Mouse (Mus musculus): ENCODE results near the gene Scap.

Gene Scap

DNA sequence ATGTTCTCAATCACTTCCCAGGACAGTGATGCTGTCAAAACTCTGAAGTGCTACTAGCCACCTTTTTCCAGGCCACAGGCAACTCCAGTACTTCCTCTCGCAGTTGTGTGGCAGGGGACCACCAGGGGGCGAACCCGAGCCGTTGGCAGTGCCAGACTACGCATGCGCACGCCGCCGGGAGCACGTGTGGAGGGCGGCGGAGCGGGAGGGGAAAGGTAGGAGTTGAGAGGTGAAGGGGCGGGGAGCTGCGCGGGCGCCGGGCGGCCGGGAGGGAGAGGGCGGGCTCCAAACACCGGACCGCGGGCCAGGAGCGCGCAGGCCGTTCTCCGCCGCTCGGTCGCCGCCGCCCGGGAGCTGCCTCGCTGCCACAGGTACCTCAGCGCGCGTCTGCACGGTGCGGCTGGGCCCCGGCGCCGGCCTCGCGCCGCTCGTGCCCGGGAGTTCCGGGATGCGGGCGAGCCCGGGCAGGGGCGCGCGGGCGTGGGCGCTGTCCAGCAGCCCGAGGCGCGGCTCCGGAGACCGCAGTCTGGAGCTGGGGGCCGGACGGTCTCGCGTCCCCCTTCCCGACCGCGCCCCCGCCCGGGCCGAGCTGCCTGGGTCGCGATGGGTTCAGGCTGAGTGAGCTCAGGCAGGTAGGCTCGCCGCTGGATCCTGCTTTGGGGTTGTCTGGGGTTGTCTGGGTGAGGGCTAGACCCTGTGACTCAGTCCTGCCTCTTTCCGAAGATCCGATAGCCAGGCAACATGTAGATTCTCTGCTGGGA lies at the start of gene Scap:
TSS of gene Scap (plus strand) at position 154 of the 761 bp plus-strand sequence.
- in situ Hi-C loops (cut with MboI; ENCODE audit: low pct_unique_long_range_greater_than_20kb in 1 of 2, low sequenced_read_pairs in 2 of 2, unreplicated experiment in 1 of 2): no loop called here

DNA sequence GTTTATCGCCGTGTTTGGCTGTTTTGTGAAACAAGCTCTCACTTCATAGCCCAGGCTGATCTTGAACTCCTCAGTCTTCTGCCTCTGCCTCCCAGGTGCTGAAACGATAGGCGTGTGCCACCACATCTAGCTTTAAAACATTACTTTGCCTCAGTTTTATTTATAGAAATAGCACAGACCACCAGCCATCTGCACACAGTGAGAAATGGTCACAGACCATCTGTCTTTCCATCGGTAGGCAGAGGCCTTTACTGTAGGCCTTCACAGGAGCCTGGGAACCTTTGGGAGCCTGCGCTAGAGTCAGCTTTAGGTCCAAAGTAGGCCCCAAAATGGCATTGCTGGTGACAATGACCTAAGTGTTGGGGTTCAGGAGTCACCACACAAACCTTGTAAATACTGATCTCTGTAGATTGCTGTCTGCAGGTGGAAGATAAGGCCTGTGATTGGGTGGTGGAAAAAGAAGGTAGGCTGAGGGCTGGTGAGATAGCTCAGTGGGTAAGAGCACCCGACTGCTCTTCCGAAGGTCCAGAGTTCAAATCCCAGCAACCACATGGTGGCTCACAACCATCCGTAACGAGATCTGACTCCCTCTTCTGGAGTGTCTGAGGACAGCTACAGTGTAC lies 48.9 kb upstream of the Scap start:
- in situ Hi-C loops (cut with MboI; ENCODE audit: low pct_unique_long_range_greater_than_20kb in 1 of 2, low sequenced_read_pairs in 2 of 2, unreplicated experiment in 1 of 2): no loop called here

DNA sequence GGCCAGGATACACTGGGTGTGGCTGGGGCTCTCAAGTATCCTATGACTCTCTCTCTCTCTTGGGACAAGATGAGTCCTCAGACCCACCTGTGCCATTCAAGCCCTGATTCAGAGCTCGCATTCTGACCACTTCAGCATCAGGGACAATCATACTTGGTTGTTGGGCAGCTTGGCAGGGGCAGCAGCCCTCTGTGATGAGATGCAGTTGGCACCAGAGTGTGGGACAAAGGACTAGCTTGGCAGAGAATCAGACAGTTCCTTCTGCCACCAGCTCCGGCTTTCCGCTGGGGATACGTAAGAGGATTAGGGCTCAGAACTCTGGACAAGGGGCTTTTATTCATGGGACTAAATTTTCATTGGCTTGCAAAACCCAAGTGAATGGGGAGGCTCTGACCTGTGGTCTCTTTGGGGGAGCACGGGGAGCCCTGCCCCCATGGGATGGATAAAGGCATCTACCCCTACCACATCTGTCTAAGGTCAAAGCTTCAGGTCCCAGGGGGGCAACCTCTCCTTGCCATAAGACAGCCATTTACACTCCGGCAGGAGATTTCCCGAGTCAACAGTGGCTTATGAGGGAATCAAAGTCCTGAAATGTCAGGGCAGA lies 45.7 kb upstream of the Scap start:
- in situ Hi-C loops (cut with MboI; ENCODE audit: low pct_unique_long_range_greater_than_20kb in 1 of 2, low sequenced_read_pairs in 2 of 2, unreplicated experiment in 1 of 2): no loop called here

DNA sequence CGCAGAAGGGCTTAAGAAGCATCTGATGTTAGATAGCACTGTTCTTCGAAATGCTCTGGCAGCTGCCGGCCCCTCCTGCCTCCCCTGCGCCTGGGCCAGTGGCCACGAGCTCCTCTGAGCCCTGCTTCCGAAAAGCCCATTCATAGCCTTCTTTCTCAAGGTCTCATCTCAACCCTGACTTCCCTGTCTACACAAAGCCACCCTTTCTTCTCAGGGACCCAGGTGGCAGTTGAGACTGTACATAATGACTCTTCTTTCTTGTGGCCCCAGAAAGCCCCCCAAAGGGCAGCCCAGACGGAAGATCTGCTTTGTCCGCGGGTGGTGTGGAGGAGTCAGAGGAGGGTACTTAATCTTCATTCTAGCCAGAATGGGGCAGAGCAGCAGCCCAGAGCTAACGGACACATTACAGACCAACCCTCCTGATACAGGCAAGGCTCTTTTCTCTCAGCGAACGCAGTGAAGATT lies 39.8 kb upstream of the Scap start:
- in situ Hi-C loops (cut with MboI; ENCODE audit: low pct_unique_long_range_greater_than_20kb in 1 of 2, low sequenced_read_pairs in 2 of 2, unreplicated experiment in 1 of 2): loop anchor here in 1 of 2 experiments (5.0 kb wide), 1 partner anchor 51 kb away; the partner anchor contains the start of gene Cspg5

DNA sequence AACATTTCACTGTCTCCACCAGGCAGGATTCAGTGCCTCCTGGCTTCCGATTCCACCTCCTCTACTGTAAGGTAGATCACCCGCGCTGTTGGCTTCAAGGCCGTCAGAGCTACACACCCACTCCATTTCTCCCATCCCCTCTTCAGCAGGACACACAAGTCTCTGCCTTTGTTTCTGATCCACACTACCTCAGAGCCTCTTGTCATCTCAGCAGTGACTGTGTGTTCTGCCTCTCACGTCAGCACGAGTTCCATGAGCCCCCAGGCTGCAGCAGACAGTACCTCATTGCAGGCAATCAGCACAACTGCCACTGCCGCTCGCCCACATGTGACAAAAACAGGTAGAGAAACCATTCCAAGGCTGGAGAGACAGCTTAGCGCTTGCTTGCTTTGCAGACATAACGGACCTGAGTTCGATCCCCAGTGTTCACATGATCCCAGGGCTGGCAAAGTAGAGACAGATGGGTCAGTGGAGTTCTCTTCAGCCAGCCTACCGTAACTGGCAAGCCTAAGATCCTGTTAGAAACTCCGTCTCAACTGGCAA lies 39.1 kb upstream of the Scap start:
- in situ Hi-C loops (cut with MboI; ENCODE audit: low pct_unique_long_range_greater_than_20kb in 1 of 2, low sequenced_read_pairs in 2 of 2, unreplicated experiment in 1 of 2): loop anchor here in 1 of 2 experiments (5.0 kb wide), 1 partner anchor 52 kb away; the partner anchor contains the start of gene Cspg5

DNA sequence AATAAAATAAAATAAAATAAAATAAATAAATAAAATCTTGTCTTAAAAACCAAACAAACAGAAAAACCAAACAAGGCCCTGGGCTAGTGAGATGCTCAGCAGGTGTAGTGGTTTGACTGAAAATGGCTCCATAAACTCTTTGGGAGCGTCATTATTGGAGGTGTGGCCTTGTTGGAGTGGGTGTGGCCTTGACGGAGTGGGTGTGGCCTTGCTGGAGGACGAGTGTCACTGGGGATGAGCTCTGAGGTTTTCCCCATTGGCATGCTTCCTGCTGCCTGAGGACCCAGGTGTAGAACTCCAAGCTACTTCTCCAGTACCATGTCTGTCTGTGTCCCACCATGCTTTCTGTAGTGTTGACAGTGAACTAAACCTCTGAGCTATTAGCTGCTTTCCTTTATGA lies 38.3 kb upstream of the Scap start:
- in situ Hi-C loops (cut with MboI; ENCODE audit: low pct_unique_long_range_greater_than_20kb in 1 of 2, low sequenced_read_pairs in 2 of 2, unreplicated experiment in 1 of 2): loop anchor here in 1 of 2 experiments (5.0 kb wide), 1 partner anchor 52 kb away; the partner anchor contains the start of gene Cspg5

DNA sequence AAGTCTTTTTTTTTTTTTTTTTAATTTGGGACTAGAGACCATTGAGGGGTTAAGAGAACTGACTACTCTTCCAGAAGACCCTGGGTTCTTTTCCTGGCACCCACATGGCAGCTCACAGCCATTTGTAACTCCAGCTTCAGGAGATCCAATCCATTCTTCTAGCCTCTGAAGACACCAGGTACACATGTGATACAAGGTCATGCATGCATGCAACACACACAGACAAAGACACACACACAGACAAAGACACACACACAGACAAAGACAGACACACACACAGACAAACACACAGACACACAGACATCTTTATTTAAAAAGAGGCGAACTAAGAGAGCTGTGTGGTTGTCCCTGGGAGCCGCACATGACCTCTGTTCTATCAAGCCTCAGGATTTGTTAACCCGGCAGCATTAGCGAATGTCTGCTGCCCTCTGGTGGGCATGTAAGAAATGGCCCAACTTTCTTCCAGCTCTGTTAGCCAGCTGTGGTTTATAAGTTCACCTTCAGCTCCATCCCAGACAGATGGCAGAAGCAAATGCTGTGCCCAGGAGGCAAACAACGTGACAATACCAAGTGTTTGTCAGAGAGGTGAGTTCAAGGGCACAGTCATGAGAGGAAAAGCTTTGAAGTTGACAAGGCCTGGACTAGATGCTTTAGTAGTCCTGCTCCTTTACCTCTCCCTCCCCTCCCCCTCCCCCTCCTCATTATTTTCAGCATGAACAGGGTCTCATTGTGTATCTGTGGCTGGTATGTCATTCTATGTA lies 36.0 kb upstream of the Scap start:
- in situ Hi-C loops (cut with MboI; ENCODE audit: low pct_unique_long_range_greater_than_20kb in 1 of 2, low sequenced_read_pairs in 2 of 2, unreplicated experiment in 1 of 2): no loop called here

DNA sequence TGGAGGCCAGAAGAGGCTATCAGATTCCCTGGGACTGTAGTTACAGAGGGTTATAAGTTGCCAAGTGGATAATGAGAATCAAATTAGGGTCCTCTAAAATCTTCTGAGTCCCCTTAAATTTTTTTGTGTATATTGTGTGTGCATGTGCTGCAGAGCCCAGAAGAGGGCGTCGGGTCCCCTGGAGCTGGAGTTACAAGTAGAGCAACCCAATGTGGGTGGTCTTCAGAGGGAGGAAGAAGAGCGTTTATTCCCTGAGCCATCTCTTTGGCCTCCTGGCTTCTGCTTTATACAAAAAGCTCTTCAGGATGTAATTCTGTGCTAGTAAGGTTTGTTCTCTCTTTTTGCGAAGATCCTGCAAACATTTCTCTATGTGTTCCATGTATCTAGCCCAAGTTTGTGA lies 28.6 kb upstream of the Scap start:
- in situ Hi-C loops (cut with MboI; ENCODE audit: low pct_unique_long_range_greater_than_20kb in 1 of 2, low sequenced_read_pairs in 2 of 2, unreplicated experiment in 1 of 2): no loop called here

DNA sequence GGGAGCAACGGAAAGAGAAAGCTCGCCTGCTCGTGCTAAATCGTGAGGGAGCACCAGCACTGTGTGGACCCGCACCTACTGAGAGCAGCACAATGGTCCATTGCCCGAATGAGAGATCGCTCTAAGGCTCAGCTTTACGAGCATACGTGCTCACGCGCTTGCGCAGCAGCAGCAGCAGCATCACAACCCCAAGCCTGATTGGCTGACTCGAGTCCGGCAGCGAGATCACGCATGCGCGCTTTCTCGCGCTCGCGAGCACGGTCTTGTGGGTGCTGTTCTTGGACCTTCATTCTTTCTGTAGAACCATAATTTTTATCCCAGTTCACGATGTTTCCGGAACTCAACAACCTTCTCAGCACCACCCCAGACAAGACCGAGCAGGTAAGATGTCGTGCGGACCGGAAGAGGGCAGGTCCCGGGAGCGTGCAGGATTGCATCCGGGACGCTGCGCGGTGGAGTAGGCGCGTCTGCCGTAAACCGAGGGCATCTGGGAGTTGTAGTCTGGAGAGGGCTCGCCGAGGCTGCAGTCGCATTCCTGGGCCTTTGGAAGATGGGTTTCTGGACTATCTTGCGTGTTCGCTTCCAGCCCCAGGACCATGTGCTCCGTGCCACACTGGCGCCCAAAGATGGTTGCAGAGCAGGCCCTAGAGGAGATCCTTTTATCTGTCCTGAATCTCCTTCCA lies 28.0 kb upstream of the Scap start, which contains the start of gene Elp6:
TSS of gene Elp6 (plus strand) at position 205 of the 683 bp plus-strand sequence.
- in situ Hi-C loops (cut with MboI; ENCODE audit: low pct_unique_long_range_greater_than_20kb in 1 of 2, low sequenced_read_pairs in 2 of 2, unreplicated experiment in 1 of 2): no loop called here

DNA sequence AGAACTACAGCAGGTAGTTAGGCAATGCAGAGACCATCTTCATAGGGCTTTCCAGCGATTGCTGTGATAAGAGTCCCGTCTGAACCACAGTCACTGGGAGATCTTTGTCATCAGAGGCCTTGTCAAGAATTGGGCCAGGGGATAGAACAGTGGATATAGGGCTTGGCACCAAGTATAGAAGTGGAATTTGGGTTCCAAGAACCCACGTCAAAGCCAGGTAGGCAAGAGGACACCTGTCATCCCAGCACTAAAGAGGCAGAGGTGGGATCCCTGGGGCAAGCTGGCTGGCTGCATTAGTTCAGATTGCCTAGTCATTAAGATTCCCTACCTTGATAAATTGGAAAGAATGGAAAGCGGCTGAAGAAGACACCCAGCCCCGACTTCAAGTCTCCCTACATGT lies 26.7 kb upstream of the Scap start:
- in situ Hi-C loops (cut with MboI; ENCODE audit: low pct_unique_long_range_greater_than_20kb in 1 of 2, low sequenced_read_pairs in 2 of 2, unreplicated experiment in 1 of 2): no loop called here

DNA sequence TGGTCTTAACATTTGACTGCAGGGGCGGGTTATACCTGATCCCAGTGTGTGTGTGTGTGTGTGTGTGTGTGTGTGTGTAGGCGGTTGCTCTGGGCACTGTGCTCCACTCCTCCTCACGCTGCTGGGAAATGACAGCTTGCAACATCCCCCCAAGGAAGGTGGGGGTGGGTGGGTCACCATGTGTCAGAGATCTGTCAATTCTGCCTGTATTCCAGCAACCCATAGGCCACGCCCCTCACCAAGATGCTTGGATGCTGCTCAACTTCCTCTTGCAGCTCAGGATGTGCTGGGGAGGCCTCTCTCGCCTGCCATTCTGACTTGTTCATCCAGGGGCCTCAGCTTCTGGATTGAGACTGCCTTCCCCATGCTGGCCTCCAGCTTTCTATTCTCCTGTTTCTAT lies 18.4 kb upstream of the Scap start:
- in situ Hi-C loops (cut with MboI; ENCODE audit: low pct_unique_long_range_greater_than_20kb in 1 of 2, low sequenced_read_pairs in 2 of 2, unreplicated experiment in 1 of 2): no loop called here

DNA sequence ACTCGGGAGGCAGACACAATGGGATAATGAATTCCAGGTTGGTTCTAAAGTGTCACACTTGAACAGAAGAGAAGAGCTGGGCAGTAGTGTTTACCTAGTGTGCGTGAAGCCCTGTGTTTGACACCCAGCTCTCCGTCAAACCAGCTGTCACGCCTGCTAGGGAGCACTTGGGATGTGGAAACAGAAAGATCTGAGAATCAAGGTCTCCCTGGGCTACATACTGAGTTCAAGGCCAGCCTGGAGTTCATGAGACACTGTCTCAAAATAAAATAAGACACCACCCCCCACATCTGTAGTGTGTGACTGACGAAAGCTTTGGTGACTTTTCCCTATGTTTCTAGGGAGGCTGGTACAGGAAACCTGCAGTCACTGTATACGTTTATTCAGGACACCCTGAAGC lies 17.7 kb upstream of the Scap start:
- in situ Hi-C loops (cut with MboI; ENCODE audit: low pct_unique_long_range_greater_than_20kb in 1 of 2, low sequenced_read_pairs in 2 of 2, unreplicated experiment in 1 of 2): no loop called here

DNA sequence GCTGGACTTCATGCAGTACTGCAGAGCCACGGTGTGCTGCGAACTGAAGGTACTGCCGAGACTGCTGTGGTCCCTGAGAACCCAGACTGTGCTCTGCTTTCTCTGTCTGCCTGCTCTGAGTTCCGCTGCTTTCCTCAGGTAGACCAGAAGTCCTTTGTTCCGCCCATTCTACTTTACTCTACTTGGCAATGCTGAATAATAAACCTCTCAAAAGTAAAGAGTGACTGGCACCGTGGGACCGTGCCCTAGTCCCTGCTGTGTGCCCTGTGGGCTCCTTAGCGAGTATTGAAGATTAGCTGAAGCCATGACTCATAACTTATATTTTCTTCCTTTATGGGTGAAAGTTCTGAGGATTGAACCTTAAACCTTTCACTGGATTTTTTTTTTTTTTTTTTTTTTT lies 17.2 kb upstream of the Scap start:
- in situ Hi-C loops (cut with MboI; ENCODE audit: low pct_unique_long_range_greater_than_20kb in 1 of 2, low sequenced_read_pairs in 2 of 2, unreplicated experiment in 1 of 2): no loop called here

DNA sequence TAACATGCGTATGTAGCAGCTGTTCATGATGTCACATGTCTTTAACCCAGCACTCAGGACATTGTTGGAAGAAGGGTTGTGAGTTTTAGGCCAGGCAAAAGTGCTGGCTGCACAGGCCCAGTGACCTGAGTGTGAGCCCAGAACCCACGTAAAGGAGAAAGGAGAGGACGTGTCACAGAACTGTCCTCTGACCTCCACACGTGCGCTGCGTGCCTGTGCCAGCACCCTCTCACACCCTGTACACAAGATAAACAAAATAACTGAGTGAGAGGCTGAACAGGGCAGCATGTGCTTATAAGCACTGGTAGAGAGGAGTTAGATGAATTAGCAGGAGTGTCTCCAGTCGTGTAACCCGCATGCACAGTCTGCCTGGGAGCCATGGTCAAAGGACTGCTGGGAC lies 16.6 kb upstream of the Scap start:
- in situ Hi-C loops (cut with MboI; ENCODE audit: low pct_unique_long_range_greater_than_20kb in 1 of 2, low sequenced_read_pairs in 2 of 2, unreplicated experiment in 1 of 2): no loop called here

DNA sequence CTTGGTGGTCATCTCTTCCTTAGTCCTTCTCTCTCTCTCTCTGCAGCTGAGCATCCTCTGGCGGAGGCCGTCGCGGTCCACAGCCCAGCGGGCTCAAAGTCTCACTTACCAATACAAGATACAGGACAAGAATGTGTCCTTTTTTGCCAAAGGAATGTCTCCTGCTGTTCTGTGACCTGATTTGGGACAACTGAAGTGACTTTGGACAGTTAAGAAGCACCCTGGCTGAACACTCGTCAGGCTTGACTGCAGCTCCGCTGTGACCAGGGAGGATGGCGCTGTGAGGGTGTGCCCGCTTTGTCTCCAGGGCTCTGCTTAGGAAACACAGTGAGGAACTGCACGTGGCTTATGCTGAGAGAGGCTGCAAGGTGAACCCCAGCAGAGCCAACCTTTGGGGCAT lies 12.3 kb upstream of the Scap start:
- in situ Hi-C loops (cut with MboI; ENCODE audit: low pct_unique_long_range_greater_than_20kb in 1 of 2, low sequenced_read_pairs in 2 of 2, unreplicated experiment in 1 of 2): no loop called here

DNA sequence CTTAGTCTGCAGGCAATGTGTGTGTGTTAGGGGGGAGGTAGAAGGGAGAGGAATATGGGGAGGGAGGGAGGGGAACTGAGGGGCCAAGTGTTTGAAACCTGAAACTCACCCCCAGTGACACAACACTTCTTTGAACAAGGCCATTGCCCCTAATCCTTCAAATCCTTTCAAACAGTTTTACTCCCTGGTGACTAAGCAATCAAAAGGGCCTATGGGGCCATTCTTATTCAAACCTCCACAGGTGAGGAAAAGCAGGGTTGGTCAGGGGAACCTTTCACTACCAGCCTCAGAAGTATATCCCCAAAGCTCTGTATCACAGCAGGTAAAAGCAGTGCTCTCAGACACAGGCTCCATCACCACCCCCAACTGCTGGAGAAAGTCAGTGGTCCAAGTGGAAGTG lies 10.1 kb upstream of the Scap start:
- in situ Hi-C loops (cut with MboI; ENCODE audit: low pct_unique_long_range_greater_than_20kb in 1 of 2, low sequenced_read_pairs in 2 of 2, unreplicated experiment in 1 of 2): no loop called here

DNA sequence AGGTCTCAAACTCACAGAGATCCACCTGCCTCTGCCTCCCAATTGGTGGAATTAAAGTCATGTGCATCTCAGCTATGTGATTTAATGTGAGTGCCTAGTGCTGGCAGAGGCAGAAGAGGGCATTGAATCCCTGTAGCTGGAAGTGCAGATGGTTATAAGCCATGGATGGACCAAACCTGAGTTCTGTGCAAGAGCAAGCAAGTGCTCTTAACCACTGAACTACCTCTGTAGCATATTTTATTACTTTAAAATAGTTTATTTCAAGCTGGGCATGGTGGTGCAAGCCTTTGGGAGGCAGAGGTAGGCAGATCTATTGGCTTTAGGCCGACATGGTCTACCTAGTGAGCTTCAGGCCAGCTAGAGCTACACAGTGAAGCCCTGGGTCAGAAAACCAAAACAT lies 8.9 kb upstream of the Scap start:
- in situ Hi-C loops (cut with MboI; ENCODE audit: low pct_unique_long_range_greater_than_20kb in 1 of 2, low sequenced_read_pairs in 2 of 2, unreplicated experiment in 1 of 2): no loop called here

DNA sequence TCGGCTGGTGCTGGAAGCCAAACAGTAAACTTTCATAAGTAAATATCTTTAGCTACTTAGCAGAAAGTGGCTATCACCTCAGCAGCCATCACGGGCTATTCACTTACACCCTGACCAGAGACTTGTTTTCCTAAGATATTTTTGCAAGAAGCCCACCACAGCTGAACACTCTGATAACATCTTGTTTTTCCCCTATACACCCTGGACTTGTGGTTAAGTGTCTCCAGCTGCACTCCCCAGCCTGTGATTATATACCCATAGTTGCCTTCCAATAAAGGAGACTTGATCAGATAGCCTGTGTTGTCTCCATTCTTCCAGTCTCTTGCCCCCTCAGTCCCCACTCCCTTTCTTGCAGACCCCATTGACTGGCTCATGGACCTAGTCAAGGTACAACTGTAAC lies 4.9 kb upstream of the Scap start:
- in situ Hi-C loops (cut with MboI; ENCODE audit: low pct_unique_long_range_greater_than_20kb in 1 of 2, low sequenced_read_pairs in 2 of 2, unreplicated experiment in 1 of 2): no loop called here
